Mouse (Mus musculus): Measurements from ENCODE around the gene Enpp4.

Gene Enpp4

GRCm38 (mm10) chr17:44105287-44106138, at the start of gene Enpp4:
Gene Enpp4 (minus strand): TSS chr17:44105809.
- DNase-seq (ENCODE audit: low read depth): peak; percentile 90

GRCm38 (mm10) chr17:44155204-44155603, 49.6 kb upstream of the Enpp4 start:
- no peak for DNase-seq (ENCODE audit: low read depth)

GRCm38 (mm10) chr17:44153871-44154270, 48.3 kb upstream of the Enpp4 start:
- no peak for DNase-seq (ENCODE audit: low read depth)

GRCm38 (mm10) chr17:44151889-44152288, 46.3 kb upstream of the Enpp4 start:
- no peak for DNase-seq (ENCODE audit: low read depth)

- DNase-seq (ENCODE audit: low read depth): peak; percentile 60
These were observed 45.5 kb upstream of the Enpp4 start for GRCm38 (mm10) chr17:44151130-44151529.

- DNase-seq (ENCODE audit: low read depth): no peak
These were observed 42.7 kb upstream of the Enpp4 start for GRCm38 (mm10) chr17:44148109-44148846.

GRCm38 (mm10) chr17:44145806-44146205, 40.2 kb upstream of the Enpp4 start:
- no peak for DNase-seq (ENCODE audit: low read depth)

GRCm38 (mm10) chr17:44136863-44137640, 31.4 kb upstream of the Enpp4 start:
- no peak for DNase-seq (ENCODE audit: low read depth)

GRCm38 (mm10) chr17:44136018-44136417, 30.4 kb upstream of the Enpp4 start:
- peak; percentile 14 for DNase-seq (ENCODE audit: low read depth)

GRCm38 (mm10) chr17:44134545-44134944, 28.9 kb upstream of the Enpp4 start:
- no peak for DNase-seq (ENCODE audit: low read depth)

- peak; percentile 17 for DNase-seq (ENCODE audit: low read depth)
These were observed 28.5 kb upstream of the Enpp4 start for GRCm38 (mm10) chr17:44134106-44134505.

GRCm38 (mm10) chr17:44130429-44130828, 24.8 kb upstream of the Enpp4 start:
- peak; percentile 83 for DNase-seq (ENCODE audit: low read depth)

- peak; percentile 86 for DNase-seq (ENCODE audit: low read depth)
These were observed 23.6 kb upstream of the Enpp4 start for GRCm38 (mm10) chr17:44129092-44129750.

- DNase-seq (ENCODE audit: low read depth): peak; percentile 79
These were observed 15.9 kb upstream of the Enpp4 start for GRCm38 (mm10) chr17:44121366-44122100.

- peak; percentile 33 for DNase-seq (ENCODE audit: low read depth)
These were observed 12.6 kb upstream of the Enpp4 start for GRCm38 (mm10) chr17:44118231-44118630.

GRCm38 (mm10) chr17:44117721-44118120, 12.1 kb upstream of the Enpp4 start:
- no peak for DNase-seq (ENCODE audit: low read depth)

- peak; percentile 80 for DNase-seq (ENCODE audit: low read depth)
These were observed 11.0 kb upstream of the Enpp4 start for GRCm38 (mm10) chr17:44116584-44116983.

GRCm38 (mm10) chr17:44108331-44108730, 2.7 kb upstream of the Enpp4 start:
- peak; percentile 71 for DNase-seq (ENCODE audit: low read depth)

- no peak for DNase-seq (ENCODE audit: low read depth)
These were observed 3.6 kb downstream of the Enpp4 start for GRCm38 (mm10) chr17:44101961-44102360.

- peak; percentile 57 for DNase-seq (ENCODE audit: low read depth)
These were observed 4.7 kb downstream of the Enpp4 start for GRCm38 (mm10) chr17:44100906-44101305.

- DNase-seq (ENCODE audit: low read depth): no peak
These were observed 5.1 kb downstream of the Enpp4 start for GRCm38 (mm10) chr17:44100486-44100885.

All from 416B (cell line).